Mouse (Mus musculus) bone marrow, adult 2 months (tissue): ENCODE data around the gene Atl3. TPM values are rescaled to one million over a fixed set of nuclear protein-coding genes. Genes with fewer than 3 reads are reported as not detected.
"Not testable (repeated sequence)": the region's sequence is repeated elsewhere in the genome, so short reads cannot be mapped to it uniquely, and the experiment has no call there.

Experiments
- H3K27ac ChIP-seq: fragments of 200-500 bp; 2 replicates; pipeline ENCODE4 v1.5.1; 2012; ENCODE audit warnings: low read depth, mild to moderate bottlenecking, control low read depth, inconsistent platforms, low read length; ENCODE audit not compliant: control insufficient read depth, poor library complexity, insufficient read depth
- H3K4me1 ChIP-seq: fragments of 200-500 bp; 2 replicates; pipeline ENCODE4 v1.6.1; 2011; ENCODE audit warnings: low read length; ENCODE audit not compliant: control insufficient read depth, insufficient read depth
- H3K4me3 ChIP-seq: fragments of 200-500 bp; replicated peaks from 2 replicates; pipeline ENCODE3; 2011; ENCODE audit warnings: mild to moderate bottlenecking, low read depth, low read length, control low read depth; ENCODE audit not compliant: control insufficient read depth
- CTCF ChIP-seq: fragments of 200-500 bp; IDR thresholded peaks from 2 replicates; pipeline ENCODE4 v1.5.1; 2011; ENCODE audit warnings: low read length, control low read depth; ENCODE audit not compliant: control insufficient read depth, insufficient read depth
- POLR2A ChIP-seq: fragments of 200-500 bp; IDR thresholded peaks from 2 replicates; pipeline ENCODE4 v1.6.1; 2011; ENCODE audit warnings: low read depth, mild to moderate bottlenecking, control low read depth, low read length, borderline replicate concordance; ENCODE audit not compliant: control insufficient read depth
- WGBS: fragments of 180-500 bp; shearing (Covaris S2); methylation state at CpG from one replicate; pipeline ENCODE4 v1.1.7; 2018; 5-methylcytosine and 5-hydroxymethylcytosine counted together
- polyA plus RNA-seq: library from polyadenylated mRNA; stranded (reverse); fragments of >200 nt; gene quantifications from 2 replicates; pipeline ENCODE4 v1.2.4, GENCODE M21; 2011; ENCODE audit warnings: low replicate concordance; ENCODE audit not compliant: missing spikeins, insufficient read depth, insufficient read length

Gene Atl3
- polyA plus RNA-seq, 1 experiment = 15.1 TPM

DNA sequence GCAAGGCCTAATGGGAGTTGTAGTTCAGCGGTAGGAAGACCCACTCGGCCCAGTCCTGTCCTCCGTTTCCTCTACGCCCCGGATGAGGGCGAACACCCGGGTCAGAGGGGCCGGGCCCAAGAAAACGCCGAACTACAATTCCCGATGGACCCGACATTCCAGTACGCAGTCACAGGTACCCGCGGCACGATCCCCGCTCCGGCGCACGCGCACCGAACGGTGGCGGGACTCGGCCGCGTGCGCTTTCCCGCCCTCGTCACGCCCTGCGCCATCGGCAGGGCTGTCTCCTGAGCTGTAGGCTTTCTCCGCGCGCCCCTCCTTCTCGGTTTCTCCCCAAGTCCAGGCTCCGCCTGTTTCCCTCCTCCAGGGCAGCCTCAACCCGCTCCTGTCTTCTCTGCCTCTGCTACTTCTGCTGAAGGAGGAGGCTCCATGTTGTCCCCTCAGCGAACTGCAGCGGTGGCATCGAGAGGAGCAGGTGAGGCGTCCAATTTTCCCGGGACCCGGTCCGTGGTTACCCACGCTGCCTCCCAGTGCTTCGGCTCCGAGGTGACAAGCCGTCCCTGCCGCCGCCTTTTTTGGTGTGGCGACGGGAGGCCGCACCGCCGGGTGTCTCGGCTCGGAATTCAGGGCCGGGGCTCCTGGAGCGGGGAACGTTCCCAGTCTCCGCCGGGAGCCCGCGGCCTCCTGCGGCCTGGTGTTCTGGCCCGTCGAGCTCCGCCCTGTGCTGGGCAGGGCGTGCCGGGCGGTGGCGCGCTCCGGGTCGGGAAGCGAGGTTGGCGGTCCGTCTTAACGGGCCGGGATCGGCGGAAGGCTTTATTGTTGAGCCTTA is 561 bp downstream of the Atl3 start:
- under 1% methylated on average over 84 of the region's 84 CpGs for WGBS
- Histone ChIP-seq H3K4me1 (no peaks in the 10 kb centered on the region; the same call in 1 of the 2 replicates), H3K4me3 (peak overlapping the region; percentile 74), H3K27ac (peak overlapping the region; percentile 85)
- TF ChIP-seq CTCF = no peak
- TF ChIP-seq POLR2A = peak; percentile 70; the same call in 1 of the 2 replicates

DNA sequence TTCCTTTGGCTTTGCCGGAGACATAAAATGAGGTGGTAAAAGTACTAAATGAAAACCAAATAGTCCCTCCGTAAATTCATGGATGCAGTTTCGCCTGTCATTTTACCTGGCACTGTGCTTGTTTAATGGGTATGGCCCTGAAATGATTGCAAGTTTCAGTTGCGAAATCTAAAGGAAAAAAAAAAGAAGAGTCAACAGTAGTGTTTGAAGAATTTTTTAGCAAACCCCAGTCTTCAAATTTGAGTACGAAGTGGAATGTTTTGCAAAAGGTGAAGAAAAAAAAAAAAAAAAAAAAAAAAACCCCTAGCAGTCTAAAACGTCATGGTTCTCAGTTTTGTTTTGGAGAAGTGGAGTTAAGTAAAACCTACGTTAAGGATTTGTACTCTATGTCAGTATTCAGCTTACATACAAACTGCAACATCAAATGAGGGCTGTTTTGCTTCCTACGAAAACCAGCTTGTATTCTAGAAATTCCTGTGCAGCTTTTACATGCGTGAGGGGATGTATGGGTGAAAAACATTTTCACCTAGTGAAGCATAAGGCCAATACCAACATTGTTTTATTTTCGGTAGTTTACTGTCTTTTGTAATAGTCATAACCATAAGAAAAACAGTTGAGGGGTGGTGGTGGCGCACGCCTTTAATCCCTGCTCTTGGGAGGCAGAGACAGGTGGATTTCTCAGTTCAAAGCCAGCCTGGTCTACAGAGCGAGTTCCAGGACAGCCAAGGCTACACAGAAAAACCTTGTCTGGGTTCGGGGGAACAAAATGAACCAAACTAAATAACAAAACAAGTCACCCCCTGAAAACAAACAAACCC is 1.6 kb downstream of the Atl3 start:
- no peaks in the 10 kb centered on the region; the same call in 1 of the 2 replicates for H3K4me1 ChIP-seq
- TF ChIP-seq POLR2A (no peak), CTCF (no peak)
- 16% methylated on average over 14 of the region's 14 CpGs for WGBS
- peak overlapping the region; percentile 74 for H3K4me3 ChIP-seq
- no peak overlapping the region for H3K27ac ChIP-seq

DNA sequence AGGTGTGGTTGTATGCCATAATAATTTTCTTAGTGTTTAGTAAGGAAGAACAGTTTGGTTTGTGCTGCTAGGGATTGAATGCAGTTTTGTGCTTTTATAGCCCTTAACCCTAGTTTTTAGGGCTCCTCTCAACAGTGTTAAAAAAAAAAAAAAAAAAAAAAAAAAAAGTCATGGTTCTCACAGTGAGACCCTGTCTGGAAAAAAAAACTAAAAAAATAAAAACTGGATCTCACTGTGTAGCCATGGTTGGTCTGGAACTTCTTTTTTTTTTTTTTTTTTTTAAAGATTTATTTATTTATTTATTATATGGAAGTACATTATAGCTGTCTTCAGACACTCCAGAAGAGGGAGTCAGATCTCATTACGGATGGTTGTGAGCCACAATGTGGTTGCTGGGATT is 2.2 kb downstream of the Atl3 start:
- not testable (repeated sequence) for H3K4me3 ChIP-seq, H3K4me1 ChIP-seq, H3K27ac ChIP-seq
- 41% methylated on average over 1 of the region's 1 CpGs for WGBS

DNA sequence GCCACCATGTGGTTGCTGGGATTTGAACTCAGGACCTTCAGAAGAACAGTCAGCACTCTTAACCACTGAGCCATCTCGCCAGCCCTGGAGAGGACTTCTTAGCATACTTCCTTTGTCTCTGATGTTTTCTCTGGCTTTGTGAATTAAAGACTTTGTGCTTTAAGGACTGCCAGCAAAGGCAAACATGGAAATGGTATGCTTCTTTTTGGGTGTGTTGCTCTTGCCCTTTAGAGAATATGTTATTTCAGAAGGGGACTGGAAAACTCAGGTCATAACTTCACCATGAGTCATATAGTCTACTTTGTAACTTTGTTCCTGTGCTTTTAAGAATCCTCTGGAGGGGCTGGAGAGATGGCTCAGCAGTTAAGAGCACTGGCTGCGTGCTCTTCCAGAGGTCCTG is 5.0 kb downstream of the Atl3 start:
- TF ChIP-seq CTCF = no peak
- TF ChIP-seq POLR2A = no peak
- H3K27ac ChIP-seq = no peak overlapping the region
- H3K4me3 ChIP-seq = no peak overlapping the region
- no peaks in the 10 kb centered on the region; the same call in 1 of the 2 replicates for H3K4me1 ChIP-seq
- WGBS = 93% methylated on average over 2 of the region's 2 CpGs

DNA sequence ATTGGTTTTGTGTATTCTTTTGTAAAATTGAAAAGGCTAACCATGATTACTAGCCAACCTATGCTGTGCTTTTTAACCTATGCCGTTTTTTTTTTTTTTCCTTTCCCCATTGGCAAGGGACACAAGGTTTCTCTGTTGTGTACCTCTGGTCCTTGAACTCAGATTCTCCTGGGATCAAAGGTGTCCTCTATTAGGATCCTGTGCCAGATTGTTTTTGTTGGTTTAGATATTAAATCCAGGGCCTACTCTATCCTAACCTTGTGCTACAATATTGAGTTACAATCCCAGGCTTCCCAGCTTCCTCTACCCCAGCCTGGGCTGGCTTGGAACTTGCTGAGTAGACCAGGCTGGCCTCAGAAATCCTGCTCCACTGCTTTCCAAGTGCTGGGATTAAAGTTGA is 6.9 kb downstream of the Atl3 start:
- TF ChIP-seq POLR2A (no peak), CTCF (no peak)
- WGBS = 91% methylated on average over 1 of the region's 1 CpGs
- H3K4me3 ChIP-seq = no peak overlapping the region
- no peak overlapping the region for H3K27ac ChIP-seq
- H3K4me1 ChIP-seq = no peaks in the 10 kb centered on the region; the same call in 1 of the 2 replicates

DNA sequence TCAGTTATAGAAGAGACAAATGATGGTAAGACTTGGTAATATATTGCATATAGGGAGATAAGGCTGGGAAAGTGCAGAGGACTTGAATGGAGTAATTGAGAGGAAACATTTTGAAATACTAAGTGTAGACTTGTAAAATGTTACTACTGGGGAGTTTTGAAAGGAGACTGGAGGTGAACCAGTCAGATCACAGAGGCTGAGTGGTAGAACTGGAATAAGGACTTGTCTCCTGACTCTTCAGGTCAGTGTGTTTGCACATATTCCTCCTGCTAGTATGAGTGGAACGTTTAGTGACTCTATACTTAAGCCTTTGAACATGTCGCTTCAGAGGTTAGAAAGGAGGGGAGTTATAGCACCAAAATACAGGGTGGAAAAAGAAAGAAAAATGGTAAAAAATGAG is 8.6 kb downstream of the Atl3 start:
- WGBS = 72% methylated on average over 2 of the region's 2 CpGs
- Histone ChIP-seq H3K4me1 (no peaks in the 10 kb centered on the region; the same call in 1 of the 2 replicates), H3K27ac (no peak overlapping the region), H3K4me3 (no peak overlapping the region)
- TF ChIP-seq CTCF (no peak), POLR2A (no peak)

DNA sequence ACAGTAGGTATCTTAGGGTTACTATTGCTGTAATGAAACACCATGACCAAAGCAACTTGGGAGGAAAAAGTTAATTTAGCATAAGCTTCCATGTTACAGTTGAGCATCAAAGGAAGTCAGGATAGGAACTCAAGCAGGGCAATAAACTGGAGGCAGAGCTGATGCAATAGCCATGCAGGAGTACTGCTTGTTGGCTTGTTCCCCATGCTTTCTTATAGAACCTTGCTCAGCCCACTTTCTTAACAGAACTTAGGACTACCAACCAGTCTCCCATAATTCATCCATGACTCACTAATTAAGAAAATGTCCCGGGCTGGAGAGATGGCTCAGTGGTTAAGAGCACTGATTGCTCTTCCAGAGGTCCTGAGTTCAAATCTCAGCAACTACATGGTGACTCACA is 12.5 kb downstream of the Atl3 start:
- TF ChIP-seq POLR2A = no peak
- WGBS = 75% methylated on average over 1 of the region's 1 CpGs
- Histone ChIP-seq H3K27ac (no peak overlapping the region), H3K4me1 (no peaks in the 10 kb centered on the region; the same call in 1 of the 2 replicates), H3K4me3 (no peak overlapping the region)

DNA sequence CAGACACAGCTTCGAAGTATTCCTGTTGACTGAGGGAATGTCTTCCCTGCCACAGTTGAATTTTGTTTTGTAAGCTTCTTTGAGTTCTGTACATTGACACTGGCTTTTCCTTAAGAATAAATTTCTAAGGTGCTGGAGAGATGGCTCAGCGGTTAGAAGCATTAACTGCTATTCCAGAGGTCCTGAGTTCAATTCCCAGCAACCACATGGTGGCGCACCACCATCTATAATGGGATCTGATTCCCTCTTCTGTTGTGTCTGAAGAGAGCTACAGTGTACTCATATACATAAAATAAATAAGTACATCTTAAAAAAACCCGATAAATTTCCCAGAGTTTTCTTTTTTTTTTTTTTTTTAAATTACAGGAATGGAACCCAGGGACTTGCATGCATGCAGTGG is 14.2 kb downstream of the Atl3 start:
- Histone ChIP-seq H3K4me1 (no peaks in the 10 kb centered on the region), H3K4me3 (no peak overlapping the region), H3K27ac (no peak overlapping the region)
- TF ChIP-seq POLR2A (no peak), CTCF (no peak)
- 92% methylated on average over 4 of the region's 4 CpGs for WGBS
